Mouse (Mus musculus) ES-Bruce4 (cell line): ENCODE measurements at regions not wholly inside any gene's neighbourhood (a gene's known extent, or its start where the extent isn't known, plus 50 kb on each side); places are given as distances from the start of the nearest gene placed in this dataset.

ENCODE experiments used
- EP300 ChIP-seq: IDR thresholded peaks from 2 replicates; pipeline ENCODE4 v1.6.1; 2011; ENCODE audit warnings: low read depth, low read length; ENCODE audit not compliant: insufficient read depth
- POLR2A ChIP-seq: IDR thresholded peaks from one replicate; pipeline ENCODE4 v1.8.1; 2011; ENCODE audit warnings: low read length; ENCODE audit not compliant: insufficient read depth

DNA sequence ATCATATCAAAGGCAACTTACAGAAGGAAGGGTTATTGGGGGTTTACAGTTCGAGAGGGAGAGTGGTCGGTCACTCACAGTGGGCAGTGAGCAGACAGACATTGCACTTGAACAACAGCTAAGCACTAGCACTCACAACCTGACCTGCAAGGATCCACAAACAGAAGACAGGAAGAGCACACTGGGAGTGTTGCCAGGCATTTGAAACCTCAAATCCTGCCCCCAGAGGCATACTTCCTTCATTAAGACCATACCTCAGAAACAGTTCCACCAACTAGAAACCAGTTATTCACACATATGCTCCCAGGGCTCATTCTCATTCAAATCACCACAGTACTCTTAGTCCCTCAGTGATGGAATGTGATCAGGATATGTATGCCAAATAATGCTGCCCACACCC lies 620.8 kb downstream of the Kctd12 start:
- TF ChIP-seq POLR2A: no peak
- no peak for TF ChIP-seq EP300
